Mouse (Mus musculus) ES-E14 (cell line): ENCODE data around the gene Hpn.

ENCODE experiments used
- CHD2 ChIP-seq: IDR thresholded peaks from 2 replicates; pipeline ENCODE4 v1.6.1; 2014; ENCODE audit warnings: mild to moderate bottlenecking, low read depth, low read length, inconsistent platforms
- ZC3H11A ChIP-seq: IDR thresholded peaks from 2 replicates; pipeline ENCODE4 v1.6.1; 2012; ENCODE audit warnings: low read depth, mild to moderate bottlenecking, inconsistent platforms, low read length, borderline replicate concordance

DNA sequence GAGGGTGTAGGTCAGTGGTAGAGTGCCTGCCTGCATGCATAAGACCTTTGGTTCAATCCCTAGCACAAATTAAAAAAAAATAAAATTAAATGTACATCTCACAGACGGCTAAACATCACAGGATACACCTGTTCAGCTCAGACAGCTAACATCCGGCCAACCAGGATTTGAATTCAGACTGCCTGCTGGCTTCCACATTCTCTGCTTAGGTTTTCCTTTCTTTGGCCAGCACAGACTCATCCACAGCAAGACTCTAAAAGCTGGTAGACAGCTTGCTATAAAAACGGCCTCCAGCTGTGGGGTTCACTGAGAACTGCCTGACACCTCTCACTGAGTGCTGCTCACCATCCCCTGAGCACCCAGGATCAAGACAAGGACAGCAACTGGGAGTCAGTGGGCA lies 8.9 kb downstream of the Hpn start:
- TF ChIP-seq ZC3H11A (no peak), CHD2 (no peak)
